Comparison of ENCODE assay signal across 20 mouse cellular contexts in genomic region chr5:47276231-47277195, GRCm38 (mm10).
DNase-seq lines count a peak whose midpoint lies in the region; ATAC-seq and TF ChIP-seq lines count a peak whose summit lies in the region.
"Had no signal": no experiment of that assay in that cellular context is flagged by ENCODE, and none has a peak within 500 bp of the region (broad histone marks: within the 10 kb centered on the region; RNA-seq: fewer than 3 reads in every experiment).

No protein-coding gene starts in this region.

- no peaks in the 10 kb centered on the region for H3K9me3 ChIP-seq in heart, embryonic 12.5 days (replicated peaks)
- no peaks in the 10 kb centered on the region for H3K9me3 ChIP-seq in heart, embryonic 10.5 days
- H3K9me3 ChIP-seq in kidney, embryonic 16.5 days (ENCODE audit: low read length): no peaks in the 10 kb centered on the region
- no peaks in the 10 kb centered on the region for H3K9me3 ChIP-seq in stomach, embryonic 15.5 days
- no peaks in the 10 kb centered on the region for H3K9me3 ChIP-seq in stomach, postnatal 0 days (ENCODE audit: control insufficient read depth, low read length)
- H3K9me3 ChIP-seq in hindbrain, postnatal 0 days (ENCODE audit: low read length): no peaks in the 10 kb centered on the region
- H3K9me3 ChIP-seq: embryonic facial prominence, embryonic 15.5 days; limb, embryonic 12.5 days; liver, embryonic 12.5 days; lung, embryonic 15.5 days; neural tube, embryonic 12.5 days had no signal

- no peak overlapping the region for H3K4me2 ChIP-seq in heart, embryonic 12.5 days
- no peak overlapping the region for H3K4me2 ChIP-seq in kidney, embryonic 16.5 days (replicated peaks; ENCODE audit: low read depth, low read length)
- no peak overlapping the region for H3K4me2 ChIP-seq in stomach, embryonic 15.5 days
- H3K4me2 ChIP-seq in stomach, postnatal 0 days (replicated peaks; ENCODE audit: low read depth): no peak overlapping the region
- H3K4me2 ChIP-seq in hindbrain, postnatal 0 days (ENCODE audit: low read depth, low read length): no peak overlapping the region
- H3K4me2 ChIP-seq: embryonic facial prominence, embryonic 15.5 days; hindbrain, embryonic 14.5 days; limb, embryonic 12.5 days; liver, embryonic 12.5 days; lung, embryonic 15.5 days; neural tube, embryonic 12.5 days had no signal

- peak overlapping the region; percentile 58 for H3K27ac ChIP-seq in heart, embryonic 12.5 days (ENCODE audit: poor library complexity, severe bottlenecking)
- H3K27ac ChIP-seq in heart, embryonic 10.5 days: no peak overlapping the region
- no peak overlapping the region for H3K27ac ChIP-seq in kidney, embryonic 16.5 days (ENCODE audit: low read length)
- no peak overlapping the region for H3K27ac ChIP-seq in stomach, embryonic 15.5 days
- no peak overlapping the region for H3K27ac ChIP-seq in stomach, postnatal 0 days (replicated peaks)
- no peak overlapping the region for H3K27ac ChIP-seq in hindbrain, postnatal 0 days
- H3K27ac ChIP-seq: embryonic facial prominence, embryonic 15.5 days; hindbrain, embryonic 14.5 days; limb, embryonic 12.5 days; liver, embryonic 12.5 days; lung, embryonic 15.5 days; neural tube, embryonic 12.5 days had no signal

- H3K36me3 ChIP-seq in heart, embryonic 12.5 days: no peaks in the 10 kb centered on the region
- no peaks in the 10 kb centered on the region for H3K36me3 ChIP-seq in heart, embryonic 10.5 days
- H3K36me3 ChIP-seq in kidney, embryonic 16.5 days (ENCODE audit: insufficient read depth, low read length): no peaks in the 10 kb centered on the region
- no peaks in the 10 kb centered on the region for H3K36me3 ChIP-seq in stomach, embryonic 15.5 days
- H3K36me3 ChIP-seq in stomach, postnatal 0 days (ENCODE audit: control insufficient read depth, insufficient read depth, low read length): no peaks in the 10 kb centered on the region
- no peaks in the 10 kb centered on the region for H3K36me3 ChIP-seq in hindbrain, postnatal 0 days (ENCODE audit: insufficient read depth, low read length)
- H3K36me3 ChIP-seq: embryonic facial prominence, embryonic 15.5 days; limb, embryonic 12.5 days; liver, embryonic 12.5 days; lung, embryonic 15.5 days; neural tube, embryonic 12.5 days had no signal

- WGBS in heart, embryonic 12.5 days: 32% methylated on average over 5 of the region's 5 CpGs
- 53% methylated on average over 5 of the region's 5 CpGs for WGBS in heart, embryonic 10.5 days
- 40% methylated on average over 5 of the region's 5 CpGs for WGBS in kidney, embryonic 16.5 days
- 26% methylated on average over 5 of the region's 5 CpGs for WGBS in stomach, embryonic 15.5 days
- 32% methylated on average over 5 of the region's 5 CpGs for WGBS in stomach, postnatal 0 days
- WGBS in hindbrain, postnatal 0 days: 51% methylated on average over 5 of the region's 5 CpGs

- peak; percentile 79 for ATAC-seq in heart, embryonic 12.5 days (ENCODE audit: insufficient number of reproducible peaks, low FRiP score)
- ATAC-seq in kidney, embryonic 16.5 days (ENCODE audit: low FRiP score, low TSS enrichment): peak; percentile 84; the same call in 1 of the 2 replicates
- ATAC-seq in stomach, embryonic 15.5 days (ENCODE audit: insufficient read depth, low FRiP score, low read depth): peak; percentile 43; the same call in 1 of the 2 replicates
- no peak for ATAC-seq in stomach, postnatal 0 days (ENCODE audit: low FRiP score, low TSS enrichment)
- no peak for ATAC-seq in hindbrain, postnatal 0 days
- ATAC-seq: forebrain, embryonic 16.5 days; liver, embryonic 12.5 days had no signal

- peaks cover 18% of the 10 kb centered on the region for H3K4me1 ChIP-seq in heart, embryonic 12.5 days (replicated peaks)
- peaks cover 18% of the 10 kb centered on the region for H3K4me1 ChIP-seq in heart, embryonic 10.5 days
- H3K4me1 ChIP-seq in kidney, embryonic 16.5 days (ENCODE audit: insufficient read depth, low read length): peaks cover 20% of the 10 kb centered on the region; the same call in 1 of the 2 replicates
- 0 out of 2 replicates have a peak, but pooled peaks cover 4% of the 10 kb centered on the region for H3K4me1 ChIP-seq in stomach, embryonic 15.5 days
- no peaks in the 10 kb centered on the region; the same call in 1 of the 2 replicates for H3K4me1 ChIP-seq in stomach, postnatal 0 days (replicated peaks; ENCODE audit: control insufficient read depth, insufficient read depth)
- no peaks in the 10 kb centered on the region for H3K4me1 ChIP-seq in hindbrain, postnatal 0 days (ENCODE audit: insufficient read depth, low read length)
- H3K4me1 ChIP-seq: embryonic facial prominence, embryonic 15.5 days had no signal

- H3K9ac ChIP-seq in heart, embryonic 12.5 days: no peak overlapping the region
- H3K9ac ChIP-seq in kidney, embryonic 16.5 days (replicated peaks; ENCODE audit: low read length): no peak overlapping the region
- no peak overlapping the region for H3K9ac ChIP-seq in stomach, embryonic 15.5 days
- no peak overlapping the region for H3K9ac ChIP-seq in stomach, postnatal 0 days (ENCODE audit: low read length)
- no peak overlapping the region for H3K9ac ChIP-seq in hindbrain, postnatal 0 days (replicated peaks; ENCODE audit: low read length)
- H3K9ac ChIP-seq: embryonic facial prominence, embryonic 15.5 days; hindbrain, embryonic 14.5 days; limb, embryonic 12.5 days; liver, embryonic 12.5 days; lung, embryonic 15.5 days; neural tube, embryonic 12.5 days had no signal

- DNase-seq in heart, embryonic 10.5 days (ENCODE audit: low spot score): no peak
- no peak for DNase-seq in kidney, adult 9 months
- DNase-seq in stomach, postnatal 0 days (ENCODE audit: low spot score): no peak
- DNase-seq in mesoderm, embryonic 11.5 days (ENCODE audit: low read depth, low spot score): peak; percentile 21
- no peak for DNase-seq in hindbrain, postnatal 0 days (ENCODE audit: low spot score)
- DNase-seq: adrenal gland, postnatal 36 days; cerebellum, adult 2 months; kidney, adult 18-20 months; thymus, postnatal 25 days had no signal

- no peak for TF ChIP-seq CTCF in stomach, postnatal 0 days (IDR thresholded peaks at IDR 0.05; ENCODE audit: low read depth)
- no peak for TF ChIP-seq CTCF in hindbrain, postnatal 0 days (IDR thresholded peaks at IDR 0.05; ENCODE audit: low read depth)

- TF ChIP-seq EP300 in stomach, postnatal 0 days (optimal IDR thresholded peaks at IDR 0.05): no peak

- no peaks in the 10 kb centered on the region for H3K27me3 ChIP-seq in heart, embryonic 12.5 days (replicated peaks)
- H3K27me3 ChIP-seq in heart, embryonic 10.5 days (ENCODE audit: insufficient read depth, poor library complexity, severe bottlenecking): no peaks in the 10 kb centered on the region
- no peaks in the 10 kb centered on the region for H3K27me3 ChIP-seq in kidney, embryonic 16.5 days (ENCODE audit: insufficient read depth, low read length)
- H3K27me3 ChIP-seq in stomach, embryonic 15.5 days (replicated peaks): no peaks in the 10 kb centered on the region
- no peaks in the 10 kb centered on the region for H3K27me3 ChIP-seq in stomach, postnatal 0 days (ENCODE audit: control insufficient read depth, insufficient read depth, low read length)
- H3K27me3 ChIP-seq in hindbrain, postnatal 0 days (ENCODE audit: insufficient read depth, low read length): no peaks in the 10 kb centered on the region
- H3K27me3 ChIP-seq: CH12.LX; embryonic facial prominence, embryonic 15.5 days; limb, embryonic 12.5 days; liver, embryonic 12.5 days; lung, embryonic 15.5 days; neural tube, embryonic 12.5 days had no signal

- no peak overlapping the region for H3K4me3 ChIP-seq in heart, embryonic 12.5 days
- no peak overlapping the region for H3K4me3 ChIP-seq in heart, embryonic 10.5 days
- no peak overlapping the region for H3K4me3 ChIP-seq in kidney, embryonic 16.5 days (ENCODE audit: low read length)
- H3K4me3 ChIP-seq in stomach, embryonic 15.5 days (replicated peaks): no peak overlapping the region
- H3K4me3 ChIP-seq in stomach, postnatal 0 days (ENCODE audit: low read depth, low read length): no peak overlapping the region
- no peak overlapping the region for H3K4me3 ChIP-seq in hindbrain, postnatal 0 days (ENCODE audit: low read length)
- H3K4me3 ChIP-seq: embryonic facial prominence, embryonic 15.5 days; limb, embryonic 12.5 days; liver, embryonic 12.5 days; lung, embryonic 15.5 days; neural tube, embryonic 12.5 days had no signal

Comparison
In these comparisons a context has a peak if more than half of its experiments do, and no peak if none do; other contexts are left out.
1. ATAC-seq: peak in heart, embryonic 12.5 days (single experiment), kidney, embryonic 16.5 days (single experiment) and stomach, embryonic 15.5 days (single experiment); none in stomach, postnatal 0 days (single experiment) and hindbrain, postnatal 0 days (single experiment).